Mouse (Mus musculus): ENCODE data around the gene Rab37. TPM values are rescaled to one million over a fixed set of nuclear protein-coding genes. Genes with fewer than 3 reads are reported as not detected.

Rab37 gene
- polyA plus RNA-seq, 1 experiment from 2014 or later = 0.61 TPM

GRCm38 (mm10) chr11:115107403-115107916 lies 16.2 kb downstream of the Rab37 start:
- Histone ChIP-seq H3K4me2 (no peak overlapping the region), H3K4me3 (ENCODE audit: low read depth, low read length) (no peak overlapping the region), H3K9me3 (ENCODE audit: control insufficient read depth, low read length) (no peaks in the 10 kb centered on the region), H3K27ac (ENCODE audit: low read depth, low read length) (no peak overlapping the region), H3K9ac (ENCODE audit: low read length) (no peak overlapping the region), H3K36me3 (ENCODE audit: control insufficient read depth, insufficient read depth, low read length) (no peaks in the 10 kb centered on the region), H3K4me1 (ENCODE audit: control insufficient read depth, insufficient read depth, low read length) (no peaks in the 10 kb centered on the region), H3K27me3 (ENCODE audit: control insufficient read depth, insufficient read depth, low read length) (no peaks in the 10 kb centered on the region)
- ATAC-seq (ENCODE audit: low FRiP score) = no peak
- DNase-seq (ENCODE audit: low spot score, missing footprints) = peak; percentile 81
- 64% methylated on average over 4 of the region's 4 CpGs for WGBS

GRCm38 (mm10) chr11:115108176-115108575 lies 16.9 kb downstream of the Rab37 start:
- 94% methylated on average over 8 of the region's 8 CpGs for WGBS
- Histone ChIP-seq H3K9me3 (ENCODE audit: control insufficient read depth, low read length) (no peaks in the 10 kb centered on the region), H3K4me1 (ENCODE audit: control insufficient read depth, insufficient read depth, low read length) (no peaks in the 10 kb centered on the region), H3K36me3 (ENCODE audit: control insufficient read depth, insufficient read depth, low read length) (no peaks in the 10 kb centered on the region), H3K4me2 (no peak overlapping the region), H3K4me3 (ENCODE audit: low read depth, low read length) (no peak overlapping the region), H3K27me3 (ENCODE audit: control insufficient read depth, insufficient read depth, low read length) (no peaks in the 10 kb centered on the region), H3K9ac (ENCODE audit: low read length) (no peak overlapping the region), H3K27ac (ENCODE audit: low read depth, low read length) (no peak overlapping the region)
- DNase-seq (ENCODE audit: low spot score, missing footprints) (peak; percentile 21), ATAC-seq (ENCODE audit: low FRiP score) (no peak)

GRCm38 (mm10) chr11:115110271-115110670 lies 19.0 kb downstream of the Rab37 start:
- no peak for DNase-seq (ENCODE audit: low spot score, missing footprints)
- H3K4me1 ChIP-seq (ENCODE audit: control insufficient read depth, insufficient read depth, low read length) = no peaks in the 10 kb centered on the region
- H3K36me3 ChIP-seq (ENCODE audit: control insufficient read depth, insufficient read depth, low read length) = no peaks in the 10 kb centered on the region
- 90% methylated on average over 4 of the region's 5 CpGs for WGBS
- no peak overlapping the region for H3K4me3 ChIP-seq (ENCODE audit: low read depth, low read length)
- no peaks in the 10 kb centered on the region for H3K27me3 ChIP-seq (ENCODE audit: control insufficient read depth, insufficient read depth, low read length)
- no peak for ATAC-seq (ENCODE audit: low FRiP score)
- no peak overlapping the region for H3K27ac ChIP-seq (ENCODE audit: low read depth, low read length)
- no peak overlapping the region for H3K4me2 ChIP-seq
- H3K9ac ChIP-seq (ENCODE audit: low read length) = no peak overlapping the region
- H3K9me3 ChIP-seq (ENCODE audit: control insufficient read depth, low read length) = no peaks in the 10 kb centered on the region

GRCm38 (mm10) chr11:115112196-115112595 lies 21.0 kb downstream of the Rab37 start:
- no peak overlapping the region for H3K27ac ChIP-seq (ENCODE audit: low read depth, low read length)
- ATAC-seq (ENCODE audit: low FRiP score) (no peak), DNase-seq (ENCODE audit: low spot score, missing footprints) (peak; percentile 78)
- no peaks in the 10 kb centered on the region for H3K27me3 ChIP-seq (ENCODE audit: control insufficient read depth, insufficient read depth, low read length)
- H3K4me2 ChIP-seq = no peak overlapping the region
- H3K9ac ChIP-seq (ENCODE audit: low read length) = no peak overlapping the region
- H3K9me3 ChIP-seq (ENCODE audit: control insufficient read depth, low read length) = no peaks in the 10 kb centered on the region
- WGBS = 66% methylated on average over 3 of the region's 3 CpGs
- no peaks in the 10 kb centered on the region for H3K36me3 ChIP-seq (ENCODE audit: control insufficient read depth, insufficient read depth, low read length)
- H3K4me1 ChIP-seq (ENCODE audit: control insufficient read depth, insufficient read depth, low read length) = no peaks in the 10 kb centered on the region
- no peak overlapping the region for H3K4me3 ChIP-seq (ENCODE audit: low read depth, low read length)

GRCm38 (mm10) chr11:115119409-115119808 lies 28.2 kb downstream of the Rab37 start:
- Histone ChIP-seq H3K36me3 (ENCODE audit: control insufficient read depth, insufficient read depth, low read length) (no peaks in the 10 kb centered on the region), H3K4me3 (ENCODE audit: low read depth, low read length) (no peak overlapping the region), H3K27ac (ENCODE audit: low read depth, low read length) (no peak overlapping the region), H3K9ac (ENCODE audit: low read length) (no peak overlapping the region), H3K4me1 (ENCODE audit: control insufficient read depth, insufficient read depth, low read length) (no peaks in the 10 kb centered on the region), H3K4me2 (no peak overlapping the region), H3K27me3 (ENCODE audit: control insufficient read depth, insufficient read depth, low read length) (no peaks in the 10 kb centered on the region), H3K9me3 (ENCODE audit: control insufficient read depth, low read length) (no peaks in the 10 kb centered on the region)
- WGBS = 76% methylated on average over 9 of the region's 9 CpGs
- no peak for ATAC-seq (ENCODE audit: low FRiP score)
- DNase-seq (ENCODE audit: low spot score, missing footprints) = no peak

GRCm38 (mm10) chr11:115128483-115128882 lies 37.3 kb downstream of the Rab37 start:
- Histone ChIP-seq H3K9me3 (ENCODE audit: control insufficient read depth, low read length) (no peaks in the 10 kb centered on the region), H3K4me3 (ENCODE audit: low read depth, low read length) (no peak overlapping the region), H3K27me3 (ENCODE audit: control insufficient read depth, insufficient read depth, low read length) (no peaks in the 10 kb centered on the region), H3K27ac (ENCODE audit: low read depth, low read length) (no peak overlapping the region), H3K4me1 (ENCODE audit: control insufficient read depth, insufficient read depth, low read length) (no peaks in the 10 kb centered on the region), H3K9ac (ENCODE audit: low read length) (no peak overlapping the region), H3K4me2 (no peak overlapping the region), H3K36me3 (ENCODE audit: control insufficient read depth, insufficient read depth, low read length) (no peaks in the 10 kb centered on the region)
- WGBS = 85% methylated on average over 4 of the region's 4 CpGs
- no peak for ATAC-seq (ENCODE audit: low FRiP score)
- DNase-seq (ENCODE audit: low spot score, missing footprints) = no peak

- Histone ChIP-seq H3K27ac (ENCODE audit: low read depth, low read length) (no peak overlapping the region), H3K36me3 (ENCODE audit: control insufficient read depth, insufficient read depth, low read length) (no peaks in the 10 kb centered on the region), H3K4me1 (ENCODE audit: control insufficient read depth, insufficient read depth, low read length) (no peaks in the 10 kb centered on the region), H3K4me3 (ENCODE audit: low read depth, low read length) (no peak overlapping the region), H3K27me3 (ENCODE audit: control insufficient read depth, insufficient read depth, low read length) (no peaks in the 10 kb centered on the region), H3K9me3 (ENCODE audit: control insufficient read depth, low read length) (no peaks in the 10 kb centered on the region), H3K9ac (ENCODE audit: low read length) (no peak overlapping the region), H3K4me2 (no peak overlapping the region)
- no peak for DNase-seq (ENCODE audit: low spot score, missing footprints)
- WGBS = 90% methylated on average over 13 of the region's 13 CpGs
- no peak for ATAC-seq (ENCODE audit: low FRiP score)
Measured at GRCm38 (mm10) chr11:115129508-115130126, 38.4 kb downstream of the Rab37 start.

GRCm38 (mm10) chr11:115131768-115132381 lies 40.6 kb downstream of the Rab37 start:
- no peak overlapping the region for H3K4me2 ChIP-seq

GRCm38 (mm10) chr11:115133800-115134199 lies 42.6 kb downstream of the Rab37 start, which contains the start of gene Cd300lf:
TSS of gene Cd300lf (minus strand) at chr11:115133992.
- H3K4me2 ChIP-seq = no peak within 1 kb of the TSS
- no peak for ATAC-seq (ENCODE audit: low FRiP score)
- no peaks in the 10 kb centered on the region for H3K36me3 ChIP-seq (ENCODE audit: control insufficient read depth, insufficient read depth, low read length)
- no peak for DNase-seq (ENCODE audit: low spot score, missing footprints)
- no peaks in the 10 kb centered on the region for H3K27me3 ChIP-seq (ENCODE audit: control insufficient read depth, insufficient read depth, low read length)
- no peak within 1 kb of the TSS for H3K4me3 ChIP-seq (ENCODE audit: low read depth, low read length)
- no peaks in the 10 kb centered on the region for H3K9me3 ChIP-seq (ENCODE audit: control insufficient read depth, low read length)
- H3K27ac ChIP-seq (ENCODE audit: low read depth, low read length) = no peak within 1 kb of the TSS
- no peak within 1 kb of the TSS for H3K9ac ChIP-seq (ENCODE audit: low read length)
- WGBS = 78% methylated on average over 8 of the region's 8 CpGs
- H3K4me1 ChIP-seq (ENCODE audit: control insufficient read depth, insufficient read depth, low read length) = no peaks in the 10 kb centered on the region

More at GRCm38 (mm10) chr11:115131768-115132381, 40.6 kb downstream of the Rab37 start:
- Histone ChIP-seq H3K4me1 (ENCODE audit: control insufficient read depth, insufficient read depth, low read length) (no peaks in the 10 kb centered on the region), H3K36me3 (ENCODE audit: control insufficient read depth, insufficient read depth, low read length) (no peaks in the 10 kb centered on the region), H3K27me3 (ENCODE audit: control insufficient read depth, insufficient read depth, low read length) (no peaks in the 10 kb centered on the region), H3K9ac (ENCODE audit: low read length) (no peak overlapping the region), H3K9me3 (ENCODE audit: control insufficient read depth, low read length) (no peaks in the 10 kb centered on the region), H3K27ac (ENCODE audit: low read depth, low read length) (no peak overlapping the region), H3K4me3 (ENCODE audit: low read depth, low read length) (no peak overlapping the region)
- DNase-seq (ENCODE audit: low spot score, missing footprints) = no peak
- no peak for ATAC-seq (ENCODE audit: low FRiP score)
- WGBS = 87% methylated on average over 8 of the region's 8 CpGs

Data from midbrain, embryonic 11.5 days (tissue).